Mouse (Mus musculus): Measurements from ENCODE around the gene Hsf2bp. TPM values are rescaled to one million over a fixed set of nuclear protein-coding genes. Genes with fewer than 3 reads are reported as not detected.

Gene Hsf2bp
- polyA plus RNA-seq, 1 experiment: 6.8 TPM

DNA sequence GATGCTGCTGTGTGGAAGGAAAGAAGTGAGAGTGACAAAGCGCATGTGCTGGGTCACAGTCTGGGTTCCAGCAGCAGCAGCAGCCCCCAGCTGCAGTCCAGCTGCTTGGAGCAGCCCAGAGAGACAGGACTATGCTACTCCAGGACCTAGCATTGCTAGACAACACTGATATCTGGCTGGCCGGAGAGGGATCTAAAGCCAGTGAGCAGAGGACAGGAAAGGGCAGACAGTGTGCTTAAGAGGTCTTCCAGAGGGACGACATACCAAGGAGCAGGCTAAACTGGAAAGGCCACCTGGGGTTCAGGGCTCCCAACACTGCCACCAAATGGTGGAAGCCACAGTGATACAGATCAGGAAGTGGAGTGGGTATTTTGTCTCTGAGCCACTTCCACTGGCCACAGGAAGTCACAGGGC, 99.0 kb downstream of the Hsf2bp start:
- TF ChIP-seq CTCF (IDR thresholded peaks at IDR 0.05; ENCODE audit: control insufficient read depth, insufficient read depth, low read length) (peak; percentile 45; the same call in 1 of the 2 replicates), POLR2A (IDR thresholded peaks at IDR 0.05; ENCODE audit: borderline replicate concordance, control insufficient read depth, low read depth, low read length) (no peak)
- no peak overlapping the region for H3K27ac ChIP-seq (ENCODE audit: control insufficient read depth, insufficient read depth, low read depth, low read length, poor library complexity)
- 31% methylated on average over 3 of the region's 3 CpGs for WGBS

DNA sequence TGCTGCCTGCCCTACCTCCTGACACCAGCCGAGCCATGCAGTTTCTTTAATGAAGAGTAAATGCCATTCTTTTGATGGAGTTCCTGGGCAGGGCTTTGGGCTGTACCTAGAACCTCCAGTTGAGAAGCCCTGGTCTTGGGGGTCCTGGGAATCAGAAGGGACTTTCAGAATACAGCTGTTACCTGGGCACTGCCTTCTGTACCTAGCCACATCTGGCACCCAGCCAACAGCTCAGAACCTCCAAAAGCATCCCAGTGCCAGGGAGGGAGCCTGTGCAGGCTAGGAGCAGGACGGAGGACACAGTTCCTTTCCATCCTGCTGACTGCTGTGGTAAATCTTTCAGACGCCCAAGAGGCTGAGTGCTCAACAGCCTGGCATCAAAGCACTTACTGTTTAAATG, 100.3 kb downstream of the Hsf2bp start:
- Histone ChIP-seq H3K4me1 (ENCODE audit: control insufficient read depth, insufficient read depth, low read length) (no peaks in the 10 kb centered on the region; the same call in 1 of the 2 replicates), H3K4me3 (replicated peaks; ENCODE audit: control insufficient read depth, low read depth, low read length) (no peak overlapping the region), H3K27ac (ENCODE audit: control insufficient read depth, insufficient read depth, low read depth, low read length, poor library complexity) (no peak overlapping the region)
- 73% methylated on average over 3 of the region's 3 CpGs for WGBS
- TF ChIP-seq POLR2A (IDR thresholded peaks at IDR 0.05; ENCODE audit: borderline replicate concordance, control insufficient read depth, low read depth, low read length) (no peak), CTCF (IDR thresholded peaks at IDR 0.05; ENCODE audit: control insufficient read depth, insufficient read depth, low read length) (no peak)

More for the DNA sequence above, 99.0 kb downstream of the Hsf2bp start:
- no peaks in the 10 kb centered on the region; the same call in 1 of the 2 replicates for H3K4me1 ChIP-seq (ENCODE audit: control insufficient read depth, insufficient read depth, low read length)
- no peak overlapping the region for H3K4me3 ChIP-seq (replicated peaks; ENCODE audit: control insufficient read depth, low read depth, low read length)

DNA sequence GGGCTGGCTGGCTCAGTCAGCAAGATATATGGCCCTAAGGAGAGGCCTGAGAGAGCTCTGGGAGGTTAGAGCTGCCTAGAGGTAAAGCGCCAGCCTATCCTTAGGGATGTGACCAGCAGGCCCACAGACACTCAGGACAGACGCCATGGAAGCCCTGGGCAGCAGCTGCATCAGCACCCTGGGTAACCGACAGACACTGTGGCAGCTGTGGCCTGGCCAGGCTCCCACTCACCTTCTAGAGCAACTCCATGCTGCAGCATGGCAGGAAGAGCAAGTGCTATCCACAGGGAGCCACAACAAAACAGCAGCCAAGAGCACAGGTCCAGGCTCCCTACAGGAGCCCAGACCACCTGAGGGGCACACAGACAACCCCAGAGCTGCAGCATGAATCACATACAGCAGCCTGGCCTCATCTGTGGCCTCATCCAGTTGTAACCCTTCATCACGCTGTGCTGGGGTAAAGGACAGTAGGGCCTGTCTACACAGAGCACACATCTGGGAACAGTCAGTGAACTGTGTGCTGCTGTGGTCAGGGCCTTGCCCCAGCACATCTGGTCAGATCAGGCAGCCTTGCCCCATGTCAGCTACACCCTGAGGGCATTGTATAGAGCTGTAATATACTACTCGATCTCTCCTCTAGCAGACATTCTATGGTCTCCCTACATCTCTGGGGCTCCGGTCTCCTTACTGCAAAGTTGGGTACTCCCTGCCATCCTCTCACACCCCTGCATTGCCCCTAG, 100.9 kb downstream of the Hsf2bp start:
- Histone ChIP-seq H3K4me1 (ENCODE audit: control insufficient read depth, insufficient read depth, low read length) (no peaks in the 10 kb centered on the region; the same call in 1 of the 2 replicates), H3K4me3 (replicated peaks; ENCODE audit: control insufficient read depth, low read depth, low read length) (no peak overlapping the region), H3K27ac (ENCODE audit: control insufficient read depth, insufficient read depth, low read depth, low read length, poor library complexity) (no peak overlapping the region)
- 78% methylated on average over 6 of the region's 6 CpGs for WGBS
- TF ChIP-seq CTCF (IDR thresholded peaks at IDR 0.05; ENCODE audit: control insufficient read depth, insufficient read depth, low read length) (no peak), POLR2A (IDR thresholded peaks at IDR 0.05; ENCODE audit: borderline replicate concordance, control insufficient read depth, low read depth, low read length) (no peak)

DNA sequence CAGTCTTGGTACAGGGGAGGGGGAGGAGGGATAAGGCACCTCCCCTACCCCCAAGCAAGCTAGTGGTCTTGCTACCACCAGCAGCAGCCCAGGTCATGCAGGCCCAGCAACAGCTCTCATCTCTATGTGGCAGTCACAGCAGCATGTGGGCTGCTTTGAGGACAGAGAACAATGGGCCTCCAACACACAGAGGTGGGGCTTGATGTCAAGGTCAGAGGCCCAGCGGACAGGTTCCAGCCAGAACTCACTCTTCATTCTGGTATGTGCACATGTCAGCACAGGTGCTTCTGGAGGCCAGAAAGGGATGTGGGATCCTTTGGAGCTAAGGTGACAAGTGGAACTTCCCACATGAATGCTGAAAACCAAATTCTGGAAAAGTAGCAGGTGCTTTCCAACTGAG, 102.2 kb downstream of the Hsf2bp start:
- H3K27ac ChIP-seq (ENCODE audit: control insufficient read depth, insufficient read depth, low read depth, low read length, poor library complexity): no peak overlapping the region
- WGBS: 74% methylated on average over 1 of the region's 1 CpGs
- H3K4me3 ChIP-seq (replicated peaks; ENCODE audit: control insufficient read depth, low read depth, low read length): no peak overlapping the region
- no peaks in the 10 kb centered on the region; the same call in 1 of the 2 replicates for H3K4me1 ChIP-seq (ENCODE audit: control insufficient read depth, insufficient read depth, low read length)
- TF ChIP-seq POLR2A (IDR thresholded peaks at IDR 0.05; ENCODE audit: borderline replicate concordance, control insufficient read depth, low read depth, low read length) (no peak), CTCF (IDR thresholded peaks at IDR 0.05; ENCODE audit: control insufficient read depth, insufficient read depth, low read length) (no peak)

DNA sequence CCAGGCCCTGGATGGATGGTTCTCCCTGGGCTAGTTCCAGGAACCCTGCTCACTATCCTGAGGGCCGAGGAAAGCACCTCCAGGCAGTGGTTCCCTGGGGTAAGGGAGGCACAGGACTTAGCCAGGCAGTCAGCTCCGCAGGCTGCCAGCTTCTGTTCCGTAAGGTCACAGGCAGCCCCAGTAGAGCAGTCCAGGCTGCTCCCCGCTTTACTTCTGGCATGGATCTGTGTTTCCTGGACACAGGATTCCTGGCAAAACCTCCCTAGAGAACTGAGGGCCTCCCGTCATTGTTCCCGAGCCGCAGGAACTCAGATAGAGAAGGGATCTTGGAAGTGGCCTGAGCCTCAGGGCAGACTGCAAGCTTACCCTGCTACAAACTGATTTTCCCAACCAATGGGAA, 104.7 kb downstream of the Hsf2bp start:
- no peaks in the 10 kb centered on the region for H3K4me1 ChIP-seq (ENCODE audit: control insufficient read depth, insufficient read depth, low read length)

DNA sequence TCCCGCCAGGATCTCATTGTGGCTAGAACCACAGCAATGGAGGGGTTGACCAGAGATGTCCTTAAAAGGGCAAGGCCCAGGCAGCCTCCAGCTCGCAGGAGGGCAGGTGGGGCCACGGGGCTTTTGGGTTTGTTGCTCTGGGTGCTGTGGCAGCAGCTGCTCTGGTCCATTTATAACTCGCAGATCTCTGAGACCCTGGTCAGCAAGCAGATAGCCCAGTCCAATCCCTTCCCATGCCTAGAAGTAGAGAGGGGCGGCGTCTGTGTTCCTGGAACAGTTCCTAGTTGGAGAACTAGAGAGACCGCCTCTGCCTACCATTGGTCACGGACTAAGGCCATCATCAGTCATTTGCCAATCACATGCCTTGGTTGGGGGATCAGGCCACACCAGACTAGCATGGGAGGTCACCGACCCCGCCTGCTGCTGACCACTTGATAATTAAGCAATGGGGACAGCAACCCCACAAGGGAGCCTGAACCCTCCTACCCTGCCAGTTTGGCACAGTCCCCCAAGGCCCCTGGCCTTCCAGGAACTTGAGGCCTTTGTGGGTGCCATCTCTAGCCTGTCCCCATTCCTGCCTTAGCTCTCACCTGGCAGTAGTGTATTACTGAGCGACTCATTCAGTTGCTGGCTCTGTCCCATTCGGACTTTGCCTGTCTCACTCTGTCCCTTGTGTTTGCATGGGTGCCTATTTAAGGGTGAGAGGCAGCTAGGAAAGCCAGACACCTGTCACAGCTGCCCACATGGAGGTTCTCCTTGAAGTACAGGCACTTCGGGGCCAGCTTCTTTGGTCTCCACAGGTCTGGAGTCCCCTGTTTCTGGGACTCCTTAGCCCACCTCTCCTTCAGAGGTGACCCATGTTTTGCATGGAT, 106.1 kb downstream of the Hsf2bp start:
- WGBS: 65% methylated on average over 13 of the region's 13 CpGs
- no peak overlapping the region for H3K4me3 ChIP-seq (replicated peaks; ENCODE audit: control insufficient read depth, low read depth, low read length)
- H3K4me1 ChIP-seq (ENCODE audit: control insufficient read depth, insufficient read depth, low read length): no peaks in the 10 kb centered on the region
- no peak overlapping the region for H3K27ac ChIP-seq (ENCODE audit: control insufficient read depth, insufficient read depth, low read depth, low read length, poor library complexity)
- no peak for TF ChIP-seq CTCF (IDR thresholded peaks at IDR 0.05; ENCODE audit: control insufficient read depth, insufficient read depth, low read length)
- TF ChIP-seq POLR2A (IDR thresholded peaks at IDR 0.05; ENCODE audit: borderline replicate concordance, control insufficient read depth, low read depth, low read length): no peak

More for the DNA sequence above, 104.7 kb downstream of the Hsf2bp start:
- 75% methylated on average over 7 of the region's 7 CpGs for WGBS
- Histone ChIP-seq H3K4me3 (replicated peaks; ENCODE audit: control insufficient read depth, low read depth, low read length) (no peak overlapping the region), H3K27ac (ENCODE audit: control insufficient read depth, insufficient read depth, low read depth, low read length, poor library complexity) (no peak overlapping the region)
- no peak for TF ChIP-seq CTCF (IDR thresholded peaks at IDR 0.05; ENCODE audit: control insufficient read depth, insufficient read depth, low read length)
- TF ChIP-seq POLR2A (IDR thresholded peaks at IDR 0.05; ENCODE audit: borderline replicate concordance, control insufficient read depth, low read depth, low read length): no peak

DNA sequence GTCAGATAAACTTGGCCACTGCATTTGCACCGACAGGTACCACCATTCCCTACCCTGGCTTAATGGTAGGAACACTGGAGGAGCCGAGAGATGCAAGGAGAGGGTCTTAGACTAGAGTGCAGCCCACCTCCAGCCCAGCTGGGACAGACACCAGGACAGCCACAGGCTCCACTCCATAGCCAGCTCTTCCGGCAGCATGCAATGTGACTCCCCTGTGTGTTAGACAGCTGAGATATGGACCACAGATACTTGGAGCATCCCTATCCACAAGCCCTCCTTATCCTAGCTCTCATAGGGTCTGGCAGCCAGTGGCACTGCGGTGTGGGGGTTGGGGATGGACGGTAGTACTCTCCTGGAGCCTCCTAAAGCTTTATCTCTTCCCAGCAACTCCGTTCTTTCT, 107.1 kb downstream of the Hsf2bp start:
- no peak overlapping the region for H3K4me3 ChIP-seq (replicated peaks; ENCODE audit: control insufficient read depth, low read depth, low read length)
- WGBS: 86% methylated on average over 6 of the region's 6 CpGs
- TF ChIP-seq POLR2A (IDR thresholded peaks at IDR 0.05; ENCODE audit: borderline replicate concordance, control insufficient read depth, low read depth, low read length) (no peak), CTCF (IDR thresholded peaks at IDR 0.05; ENCODE audit: control insufficient read depth, insufficient read depth, low read length) (no peak)
- no peak overlapping the region for H3K27ac ChIP-seq (ENCODE audit: control insufficient read depth, insufficient read depth, low read depth, low read length, poor library complexity)
- H3K4me1 ChIP-seq (ENCODE audit: control insufficient read depth, insufficient read depth, low read length): no peaks in the 10 kb centered on the region

All from bone marrow, adult 2 months (tissue).